Mouse (Mus musculus): ENCODE measurements at regions not wholly inside any gene's neighbourhood (a gene's known extent, or its start where the extent isn't known, plus 50 kb on each side); places are given as distances from the start of the nearest gene placed in this dataset.
"Not testable (repeated sequence)": the region's sequence is repeated elsewhere in the genome, so short reads cannot be mapped to it uniquely, and the experiment has no call there.

DNA sequence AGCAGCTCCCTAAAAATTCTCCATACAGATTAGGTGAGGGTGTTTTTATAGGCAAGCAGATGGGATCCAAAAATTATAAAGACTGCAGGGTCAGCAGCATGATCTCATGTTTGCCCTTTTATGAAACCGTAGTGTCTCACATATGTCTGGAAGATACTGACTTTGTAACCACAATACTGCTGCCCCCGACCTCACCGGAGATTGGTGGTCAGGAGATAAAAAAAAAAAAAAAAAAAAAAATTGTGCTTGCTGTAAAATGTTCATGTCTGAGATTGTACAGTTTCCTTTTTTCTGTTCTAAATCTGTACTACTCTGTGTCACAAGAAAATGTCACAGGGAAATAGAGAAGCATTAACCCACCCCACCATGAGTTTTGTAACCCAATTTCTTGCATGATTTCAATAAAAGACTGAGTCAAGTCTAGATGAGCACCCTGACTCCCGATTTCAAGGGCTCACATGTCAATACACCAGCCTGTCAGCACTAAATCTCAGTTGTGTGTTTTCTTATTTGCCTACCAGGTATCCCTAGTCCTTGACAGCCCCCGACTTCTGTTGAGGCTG, 169.5 kb upstream of the Ipo5 start:
- DNase-seq (ENCODE audit: extremely low read depth, low read depth, low spot score), result no peak

DNA sequence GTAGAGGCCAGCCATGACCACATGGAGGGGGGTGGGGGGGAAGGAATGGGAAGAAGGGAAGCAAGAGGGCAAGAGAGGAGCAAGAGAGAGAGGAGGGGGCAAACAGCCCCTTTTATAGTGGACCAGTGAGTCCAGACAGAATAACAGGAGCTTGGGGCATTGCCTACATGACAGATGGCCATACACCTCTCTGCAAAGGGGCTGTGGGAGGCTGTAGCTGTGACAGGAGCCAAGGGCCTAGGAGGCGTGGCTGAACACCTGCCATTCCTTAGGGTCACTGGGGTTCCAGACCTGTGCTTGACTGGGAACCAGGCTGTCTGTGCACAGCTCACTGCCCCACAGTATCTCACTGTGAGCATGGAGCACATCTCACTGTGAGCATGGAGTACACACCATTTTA, 157.0 kb upstream of the Ipo5 start:
- DNase-seq (ENCODE audit: extremely low read depth, low read depth, low spot score), result no peak

DNA sequence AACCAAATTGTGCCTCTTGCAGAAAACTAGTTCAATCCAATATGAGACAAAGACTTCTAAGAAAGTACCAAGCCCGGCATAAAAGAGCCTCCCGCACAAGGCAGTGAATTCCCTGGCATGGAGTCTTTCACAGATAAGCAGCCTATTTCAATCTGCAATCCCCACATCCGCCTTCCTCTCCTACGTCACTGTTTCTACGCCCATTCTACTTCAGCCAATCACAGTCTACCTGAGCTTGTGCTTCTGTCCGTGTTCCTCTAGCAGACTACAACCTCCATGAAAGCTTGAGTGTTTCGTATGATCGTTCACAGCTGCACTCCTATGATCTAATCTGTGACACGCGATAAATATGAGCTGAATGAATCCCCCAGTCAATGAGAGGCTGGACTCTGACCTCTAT, 155.6 kb upstream of the Ipo5 start:
- no peak for DNase-seq (ENCODE audit: extremely low read depth, low read depth, low spot score)

DNA sequence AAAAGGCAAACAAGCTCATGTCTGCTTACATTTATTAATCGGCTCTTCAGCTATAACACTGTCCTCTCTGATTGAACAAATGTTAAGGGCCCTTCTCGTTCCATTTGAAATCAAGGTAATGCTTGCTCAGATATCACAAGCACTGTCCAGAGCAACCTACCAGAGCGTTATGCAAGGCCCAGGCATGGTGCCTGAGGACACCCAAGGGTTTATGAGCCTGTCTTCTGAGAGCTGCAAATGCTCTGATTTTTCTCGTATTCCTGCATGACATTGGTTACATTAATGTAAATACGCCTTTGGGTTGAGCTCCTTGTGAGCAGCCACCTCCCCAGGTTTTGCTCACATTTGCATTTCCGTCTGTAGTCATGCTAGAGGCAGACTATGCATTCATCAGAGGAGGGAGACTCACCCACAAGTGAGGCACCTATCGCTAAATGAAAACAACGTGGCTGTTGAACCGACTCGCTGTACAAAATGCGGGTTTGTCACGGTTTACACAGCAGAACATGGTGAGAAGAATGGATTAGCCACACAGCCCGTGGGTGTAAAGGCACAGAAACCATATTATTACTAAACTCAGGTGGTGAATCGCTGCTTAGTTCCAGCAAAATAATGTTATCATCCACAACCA, 152.7 kb upstream of the Ipo5 start:
- DNase-seq (ENCODE audit: extremely low read depth, low read depth, low spot score), result peak; percentile 25

DNA sequence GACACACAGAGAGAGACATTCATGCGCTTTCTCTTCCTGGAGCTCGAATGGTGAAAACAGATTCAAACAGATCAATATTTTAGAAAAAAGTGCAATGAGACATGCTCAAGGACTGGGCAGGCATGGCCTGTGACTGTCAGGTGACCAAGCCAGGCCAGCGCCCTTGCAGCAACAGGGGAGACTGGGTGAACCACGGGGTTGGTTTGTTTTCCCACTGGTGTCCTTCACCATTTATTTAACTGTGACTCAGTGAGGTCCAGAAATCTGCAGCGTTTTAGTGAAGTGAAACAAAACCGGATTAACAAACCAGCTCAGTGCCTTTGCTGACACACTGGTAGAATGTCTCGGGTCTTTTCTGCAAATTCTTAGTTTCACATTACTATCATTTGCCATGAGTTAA, 148.9 kb upstream of the Ipo5 start:
- no peak for DNase-seq (ENCODE audit: extremely low read depth, low read depth, low spot score)

DNA sequence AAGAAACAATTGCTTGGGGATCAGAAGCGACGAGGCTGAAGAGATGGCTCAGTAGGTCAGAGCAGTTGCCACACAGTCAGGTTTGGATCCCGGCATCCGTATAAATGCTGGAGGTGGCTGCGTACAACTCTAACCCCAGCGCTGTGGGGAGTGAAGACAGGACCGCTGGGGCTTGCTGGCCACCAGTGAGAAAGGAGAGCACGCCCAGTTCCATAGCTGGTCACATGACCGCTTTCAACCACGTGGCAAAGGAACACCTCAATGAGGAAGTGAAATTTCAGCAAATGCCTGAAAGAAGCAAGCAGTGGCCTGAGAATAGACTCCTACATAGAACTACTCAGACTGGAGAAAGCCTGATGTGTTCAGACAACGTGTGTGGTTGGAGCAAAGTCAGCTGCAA, 148.3 kb upstream of the Ipo5 start:
- DNase-seq (ENCODE audit: extremely low read depth, low read depth, low spot score), result no peak

DNA sequence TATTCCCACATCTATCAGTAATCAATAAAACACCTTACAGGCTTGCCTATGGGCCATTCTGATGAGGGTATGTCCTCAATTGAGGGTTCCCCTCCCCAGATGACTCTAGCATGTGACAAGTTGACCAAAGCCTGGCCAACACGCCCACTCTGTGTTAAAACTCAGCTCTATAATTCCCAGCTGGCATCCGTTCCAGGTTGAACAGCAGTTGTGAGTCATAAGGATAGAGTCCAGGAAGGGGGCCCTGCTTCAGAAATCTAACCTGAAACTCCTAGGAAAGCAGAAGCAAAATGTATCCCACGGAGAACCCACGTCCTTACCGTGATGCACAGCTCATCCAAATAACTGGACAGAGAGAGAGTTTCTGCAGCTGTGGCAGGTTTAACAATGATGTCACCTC, 147.2 kb upstream of the Ipo5 start:
- no peak for DNase-seq (ENCODE audit: extremely low read depth, low read depth, low spot score)

DNA sequence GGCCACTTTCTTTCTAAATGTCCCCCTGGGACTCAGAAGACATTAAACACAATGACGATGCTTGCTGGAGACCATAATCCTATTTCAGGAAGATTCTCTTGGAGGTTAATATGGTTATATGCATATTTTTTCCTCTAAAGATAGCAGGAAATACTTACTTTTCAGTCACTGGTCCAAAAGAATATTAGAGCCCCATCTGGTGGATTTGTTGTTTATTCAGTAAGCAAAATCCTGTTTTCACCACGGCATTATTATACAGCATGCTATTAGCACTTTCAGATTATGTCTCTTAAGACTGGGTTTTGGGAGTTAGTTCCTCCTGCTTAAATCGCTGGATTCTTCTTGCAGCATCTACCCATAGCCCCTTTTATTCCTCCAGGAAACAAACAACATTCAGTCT, 146.6 kb upstream of the Ipo5 start:
- no peak for DNase-seq (ENCODE audit: extremely low read depth, low read depth, low spot score)

DNA sequence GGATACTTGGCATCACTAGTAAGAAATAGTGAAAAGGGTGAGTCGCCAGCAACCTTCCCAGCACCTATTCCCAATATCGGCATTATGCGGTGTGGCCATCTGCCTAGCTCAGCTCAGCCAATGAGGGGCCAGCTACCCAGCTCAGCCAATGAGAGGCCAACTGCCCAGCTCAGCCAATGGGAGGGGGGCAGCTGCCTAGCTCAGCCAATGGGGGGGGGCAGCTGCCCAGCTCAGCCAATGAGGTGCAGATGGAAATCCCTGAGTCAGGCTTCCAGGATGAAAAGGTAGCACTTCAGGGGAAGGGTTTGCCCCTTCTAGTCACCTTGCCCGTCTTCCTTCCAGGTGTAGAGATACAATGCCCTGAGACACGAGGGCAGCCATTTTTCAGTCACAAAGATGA, 144.6 kb upstream of the Ipo5 start:
- no peak for DNase-seq (ENCODE audit: extremely low read depth, low read depth, low spot score)

DNA sequence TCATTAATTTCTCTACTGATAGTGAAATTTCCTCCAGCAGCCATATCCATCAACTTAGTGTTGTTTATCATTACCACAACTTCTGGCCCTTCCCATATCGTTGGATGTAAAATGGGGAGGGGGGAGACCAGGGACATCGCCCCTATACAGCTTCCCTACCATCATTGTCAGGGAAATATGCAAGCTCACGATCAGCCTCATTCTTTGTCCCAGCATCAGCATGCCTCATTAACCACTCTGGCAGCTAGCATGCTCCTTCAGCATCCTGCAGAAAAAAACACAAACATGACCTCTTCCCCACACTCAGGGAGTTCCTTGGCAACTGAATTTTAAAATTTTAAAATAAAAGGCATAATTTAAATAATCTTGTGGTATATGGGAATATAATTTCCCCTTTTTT, 140.4 kb upstream of the Ipo5 start:
- no peak for DNase-seq (ENCODE audit: extremely low read depth, low read depth, low spot score)

DNA sequence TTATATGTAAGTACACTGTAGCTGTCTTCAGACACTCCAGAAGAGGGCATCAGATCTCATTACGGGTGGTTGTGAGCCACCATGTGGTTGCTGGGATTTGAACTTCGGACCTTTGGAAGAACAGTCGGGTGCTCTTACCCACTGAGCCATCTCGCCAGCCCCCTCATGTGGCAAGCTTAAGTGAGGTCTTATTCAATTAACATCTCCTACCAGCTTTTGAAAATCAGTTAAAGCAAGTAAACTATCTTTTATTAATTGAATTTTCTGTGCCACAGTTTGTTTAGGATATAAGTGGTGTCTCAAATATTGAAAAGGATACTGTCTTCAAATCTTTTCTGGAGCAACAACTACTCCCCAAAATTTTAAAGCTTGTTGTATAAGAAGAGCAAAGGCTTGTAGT, 138.0 kb upstream of the Ipo5 start:
- not testable (repeated sequence) for DNase-seq (ENCODE audit: extremely low read depth, low read depth, low spot score)

DNA sequence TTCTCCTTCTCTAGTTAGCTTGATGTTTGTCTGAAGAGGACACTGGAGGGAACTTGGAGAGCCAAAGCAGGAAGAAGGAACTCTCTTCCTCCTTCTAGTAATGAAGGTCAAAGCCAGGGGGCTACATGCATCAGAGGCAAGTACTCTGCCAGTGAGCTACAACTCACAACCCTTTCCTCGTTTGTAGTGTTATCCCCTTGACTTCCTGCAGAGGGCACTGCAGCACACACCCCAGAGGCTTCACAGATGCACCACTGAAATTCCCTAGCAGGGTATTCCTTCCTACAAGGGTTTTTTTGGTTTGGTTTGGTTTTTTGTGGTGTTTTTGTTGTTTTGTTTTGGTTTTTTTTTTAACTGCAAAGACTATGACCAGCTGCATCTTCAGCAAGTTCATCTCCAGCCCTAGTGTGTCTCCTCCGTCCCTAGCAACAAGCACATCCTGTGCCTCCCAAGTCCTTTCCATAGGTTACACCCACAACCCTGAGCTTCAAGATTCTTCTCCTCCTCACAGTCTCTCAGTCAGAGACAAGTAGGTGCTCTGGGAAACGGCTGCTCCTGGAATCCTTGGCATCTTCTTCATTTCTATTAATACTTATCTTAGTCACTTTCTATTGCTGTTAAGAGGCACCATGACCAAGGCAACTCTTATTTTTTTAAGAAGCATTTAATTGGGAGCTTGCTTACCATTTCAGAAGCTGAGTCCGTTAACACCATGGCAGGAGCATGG, 119.0 kb upstream of the Ipo5 start:
- no peak for DNase-seq (ENCODE audit: extremely low read depth, low read depth, low spot score)

DNA sequence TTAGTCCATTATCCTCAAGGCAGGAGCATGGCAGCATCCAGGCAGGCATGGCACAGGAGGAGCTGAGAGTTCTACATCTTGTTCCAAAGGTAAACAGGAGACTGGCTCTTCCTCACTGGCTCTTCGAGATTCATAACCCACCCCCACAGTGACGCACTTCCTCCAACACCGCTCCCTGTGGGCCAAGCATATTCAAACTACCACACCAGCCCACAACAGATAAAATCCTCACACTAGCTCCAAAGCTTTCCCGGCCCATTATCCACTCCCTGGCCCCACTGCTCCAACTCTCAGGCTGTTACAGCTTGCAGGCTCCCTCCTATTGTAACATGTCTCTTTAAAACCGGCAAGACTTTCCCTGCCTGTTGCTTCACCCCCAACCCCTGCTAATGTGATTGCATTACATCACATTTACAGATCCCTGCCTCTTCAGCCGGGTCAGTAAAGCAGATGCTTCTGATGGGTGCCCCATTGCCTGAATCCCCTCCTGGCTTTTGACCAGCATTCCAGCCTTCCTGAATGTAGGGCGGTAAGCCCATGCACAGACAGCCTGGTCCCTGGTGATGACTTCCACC, 113.0 kb upstream of the Ipo5 start:
- no peak for DNase-seq (ENCODE audit: extremely low read depth, low read depth, low spot score)

DNA sequence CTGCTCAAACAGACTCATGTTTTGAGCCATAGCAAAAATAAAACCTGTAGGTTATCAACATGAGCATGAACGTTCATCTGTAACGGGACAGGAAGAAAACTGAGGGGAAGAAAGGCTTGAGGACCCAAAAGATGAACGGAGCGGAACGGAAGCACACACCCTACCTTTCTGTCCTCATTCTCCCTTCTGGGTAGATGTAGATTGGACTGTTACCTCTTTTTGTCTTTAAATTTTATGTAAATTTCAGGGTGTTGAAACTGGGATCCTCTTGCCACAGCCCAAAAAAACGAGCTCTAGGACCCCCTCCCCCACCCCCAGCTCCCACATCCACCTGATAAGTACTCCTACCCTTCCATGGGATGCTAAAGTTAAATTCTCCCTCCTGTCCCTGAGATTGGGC, 107.8 kb upstream of the Ipo5 start:
- DNase-seq (ENCODE audit: extremely low read depth, low read depth, low spot score), result no peak

DNA sequence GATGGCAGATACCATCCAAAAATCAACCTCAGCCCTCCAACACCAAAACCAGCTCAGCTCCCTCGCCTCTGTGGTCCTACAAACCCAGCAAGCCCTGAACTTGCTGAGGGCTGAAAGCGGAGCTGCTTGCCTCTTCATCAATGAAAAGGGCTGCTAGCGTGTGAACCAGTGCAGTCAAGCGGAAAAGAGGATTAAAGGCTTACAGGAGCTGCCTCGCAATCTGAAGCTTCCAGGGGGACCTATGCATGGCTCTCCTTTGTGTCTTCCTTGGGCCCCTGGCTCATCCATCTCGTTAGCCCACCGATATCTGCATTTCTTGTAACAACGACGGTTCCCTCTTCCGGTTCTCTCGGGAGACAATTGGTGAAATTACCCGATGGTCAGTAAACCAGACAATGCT, 107.3 kb upstream of the Ipo5 start:
- no peak for DNase-seq (ENCODE audit: extremely low read depth, low read depth, low spot score)

DNA sequence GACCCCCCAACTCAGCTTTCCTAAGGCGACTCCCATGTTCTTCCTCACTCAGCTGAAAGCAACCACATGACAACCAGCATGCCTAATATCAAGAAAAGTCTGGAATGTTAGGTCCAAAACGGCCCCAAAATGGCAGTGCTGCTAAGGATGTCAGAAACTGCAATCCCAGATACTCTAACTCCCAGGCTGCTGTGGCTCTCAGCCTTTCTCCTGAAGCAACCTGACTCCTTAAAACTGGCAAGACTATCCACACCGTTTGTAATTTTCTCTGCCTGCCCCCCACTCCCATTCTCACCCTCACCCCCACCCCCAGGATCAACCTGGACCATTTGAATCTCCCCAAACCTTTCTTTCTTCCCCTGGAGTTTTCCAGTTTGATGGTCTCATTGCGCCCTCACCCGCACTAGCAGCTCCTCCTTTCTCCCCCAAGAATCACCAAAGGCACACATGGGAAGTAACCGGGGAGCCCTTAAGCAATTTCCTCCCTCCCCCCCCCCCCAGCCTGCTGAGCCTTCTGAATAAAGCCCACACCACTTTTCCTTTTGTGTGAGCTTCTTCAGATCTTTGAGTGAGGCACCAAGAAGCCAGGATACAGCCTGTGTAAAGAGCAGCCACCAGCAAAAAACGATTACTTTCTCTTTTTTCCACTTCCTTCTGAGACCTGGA, 106.7 kb upstream of the Ipo5 start:
- no peak for DNase-seq (ENCODE audit: extremely low read depth, low read depth, low spot score)

DNA sequence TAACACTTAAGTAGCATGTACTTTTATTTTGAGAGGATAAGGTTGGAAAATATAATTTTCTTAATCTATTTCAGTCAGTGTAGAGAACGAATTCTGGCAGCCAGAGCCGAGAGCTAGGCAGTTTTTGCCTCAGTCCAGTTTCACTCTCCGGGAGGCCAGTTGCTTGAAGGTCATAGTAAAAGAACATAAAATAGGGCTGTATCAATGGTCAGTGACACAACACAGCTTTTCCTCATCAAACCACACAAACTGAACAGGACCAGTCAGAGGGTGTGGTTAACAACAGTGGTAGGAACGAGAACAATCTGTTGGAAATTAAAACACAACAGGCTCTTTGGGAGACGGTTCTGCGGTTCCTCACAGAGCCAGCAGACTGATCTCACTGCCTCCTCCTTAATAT, 105.9 kb upstream of the Ipo5 start:
- DNase-seq (ENCODE audit: extremely low read depth, low read depth, low spot score), result no peak

DNA sequence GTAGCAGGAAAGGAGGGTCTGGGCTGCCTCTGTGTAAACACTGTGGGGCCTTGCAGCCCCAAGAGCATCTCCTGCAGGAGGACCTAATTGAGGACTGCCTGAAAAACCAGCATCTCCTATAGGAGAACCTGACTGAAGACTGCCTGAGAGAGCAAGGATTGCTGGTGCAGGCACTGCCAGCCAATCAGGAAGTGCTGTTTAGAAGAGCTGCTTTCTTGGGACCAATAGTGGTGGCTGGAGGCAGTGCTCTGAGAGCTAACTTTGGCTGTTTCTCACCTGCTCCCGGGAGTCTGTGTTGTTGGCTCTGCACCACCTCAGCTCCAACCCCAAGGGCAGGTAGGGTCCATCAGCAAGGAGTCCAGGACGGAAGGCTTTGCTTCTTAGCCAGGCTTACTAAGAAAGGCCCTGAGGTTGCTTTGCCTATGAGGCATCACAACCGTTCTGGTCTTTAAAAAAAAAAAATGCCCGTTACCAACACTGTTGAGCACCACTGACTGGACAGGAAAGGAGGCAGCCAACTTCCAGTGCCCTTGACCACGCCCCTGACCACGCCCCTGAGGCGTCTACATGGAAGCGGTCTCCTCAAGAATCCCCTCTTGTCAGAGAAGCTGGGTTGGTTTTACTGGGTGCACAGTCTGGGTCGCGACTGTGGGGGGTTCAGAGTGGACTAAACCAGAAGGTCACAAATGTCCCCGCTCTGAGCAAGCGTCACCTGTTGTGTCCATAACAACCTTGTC, 105.0 kb upstream of the Ipo5 start:
- not testable (repeated sequence) for DNase-seq (ENCODE audit: extremely low read depth, low read depth, low spot score)

DNA sequence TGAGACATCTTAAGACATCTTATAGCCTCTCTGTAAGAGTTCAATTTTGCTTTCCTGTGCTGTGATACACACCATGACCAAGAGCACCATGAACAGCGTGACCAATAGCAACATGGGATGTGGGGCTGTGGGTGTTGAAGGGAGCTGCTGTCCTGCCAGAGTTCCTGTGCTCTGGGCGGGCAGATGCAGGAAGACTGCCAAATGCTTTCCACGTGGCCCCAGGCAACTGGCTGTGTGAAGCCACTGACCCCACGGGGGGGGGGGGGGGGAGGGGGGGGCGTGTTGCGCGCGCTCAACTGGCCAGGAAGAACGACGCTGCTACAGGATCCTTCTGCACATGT, 104.5 kb upstream of the Ipo5 start:
- no peak for DNase-seq (ENCODE audit: extremely low read depth, low read depth, low spot score)

DNA sequence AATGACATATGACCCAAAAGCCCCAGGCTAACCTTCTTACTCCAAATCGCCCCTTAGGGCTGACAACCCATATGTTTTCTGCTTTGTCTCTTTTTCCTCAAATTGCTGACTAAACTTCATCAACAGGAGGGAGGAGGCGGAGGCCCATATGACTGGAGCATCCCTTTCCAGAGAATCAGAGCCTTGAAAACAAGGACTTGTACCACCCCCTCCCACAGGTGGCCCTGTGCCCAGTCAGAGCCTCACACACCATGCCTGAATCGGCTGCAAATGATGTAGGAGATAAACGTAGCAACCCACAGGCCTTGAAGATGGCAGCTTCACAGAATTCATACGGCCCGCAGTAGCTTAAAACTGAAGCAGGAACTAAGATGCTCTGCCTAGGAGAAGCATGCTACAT, 101.7 kb upstream of the Ipo5 start:
- no peak for DNase-seq (ENCODE audit: extremely low read depth, low read depth, low spot score)

DNA sequence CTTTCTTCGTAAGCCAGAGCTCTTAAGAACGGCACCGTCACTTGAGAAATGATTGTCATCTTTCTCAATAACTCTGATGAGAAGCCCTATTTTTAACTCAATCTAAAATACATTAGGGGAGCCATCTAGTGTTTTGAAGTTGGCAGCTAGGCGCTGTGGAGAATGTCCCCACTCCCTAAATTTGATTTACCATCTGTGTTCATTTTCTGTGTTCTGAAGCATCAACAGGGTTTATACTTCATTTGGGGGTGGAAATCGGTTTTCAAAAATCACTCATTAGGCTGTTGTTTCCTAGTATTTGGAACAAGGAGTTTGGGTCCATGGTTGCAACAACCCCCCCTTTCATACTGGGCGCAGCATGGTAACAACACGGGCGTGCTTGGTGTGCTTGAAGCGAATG, 97.1 kb upstream of the Ipo5 start:
- no peak for DNase-seq (ENCODE audit: extremely low read depth, low read depth, low spot score)
